Mouse (Mus musculus) midbrain, embryonic 12.5 days (tissue): ENCODE measurements around the gene Tmem190. TPM values are rescaled to one million over a fixed set of nuclear protein-coding genes. Genes with fewer than 3 reads are reported as not detected.
A peak's percentile ranks its signal among the peaks of the same experiment; 100 is the strongest.
"Not testable (repeated sequence)": the region's sequence is repeated elsewhere in the genome, so short reads cannot be mapped to it uniquely, and the experiment has no call there.

Source experiments
- ATAC-seq: fragments of 200-750 bp; cut with Nextera tagmentation; 2 replicates; pipeline ENCODE4 v1.8.0; 2017; ENCODE audit warnings: low read depth, moderate TSS enrichment, moderate library complexity; ENCODE audit not compliant: low FRiP score
- H3K27ac ChIP-seq: fragments of 300-500 bp; sonication (generic); replicated peaks from 2 replicates; pipeline ENCODE4 v1.5.1; 2016; ENCODE audit warnings: mild to moderate bottlenecking
- H3K27me3 ChIP-seq: fragments of 300-500 bp; sonication (generic); 2 replicates; pipeline ENCODE4 v1.6.1; 2016; ENCODE audit warnings: mild to moderate bottlenecking
- H3K36me3 ChIP-seq: fragments of 300-500 bp; sonication (generic); 2 replicates; pipeline ENCODE4 v1.6.1; 2016
- H3K4me1 ChIP-seq: fragments of 300-500 bp; sonication (generic); 2 replicates; pipeline ENCODE4 v1.6.1; 2016
- H3K4me2 ChIP-seq: fragments of 300-500 bp; sonication (generic); replicated peaks from 2 replicates; pipeline ENCODE4 v1.6.1; 2016; ENCODE audit warnings: mild to moderate bottlenecking, moderate library complexity
- H3K4me3 ChIP-seq: fragments of 300-500 bp; sonication (generic); 2 replicates; pipeline ENCODE4 v1.5.1; 2016; ENCODE audit warnings: mild to moderate bottlenecking
- H3K9ac ChIP-seq: fragments of 300-500 bp; sonication (generic); replicated peaks from 2 replicates; pipeline ENCODE4 v1.6.1; 2016; ENCODE audit warnings: mild to moderate bottlenecking, moderate library complexity
- H3K9me3 ChIP-seq: fragments of 300-500 bp; sonication (generic); 2 replicates; pipeline ENCODE4 v1.6.1; 2016; ENCODE audit warnings: mild to moderate bottlenecking
- WGBS: fragments of 180-500 bp; shearing (Covaris S2); methylation state at CpG from one replicate; pipeline ENCODE4 v1.1.7; 2016; 5-methylcytosine and 5-hydroxymethylcytosine counted together
- polyA plus RNA-seq: library from polyadenylated mRNA; unstranded; fragments of >200 nt; fragmentation: Nextera tagmentation; extraction: Ambion mirVana; gene quantifications from 2 replicates; pipeline ENCODE4 v1.2.1, GENCODE M21; 2016

Gene Tmem190
- polyA plus RNA-seq, 1 experiment from 2014 or later = not detected

GRCm38 (mm10) chr7:4777851-4778637 is 4.7 kb upstream of the Tmem190 start:
- peak overlapping the region; percentile 4; the same call in 1 of the 2 replicates for H3K9ac ChIP-seq
- 3% methylated on average over 16 of the region's 20 CpGs for WGBS
- H3K4me3 ChIP-seq = no peak overlapping the region
- H3K27ac ChIP-seq = no peak overlapping the region
- ATAC-seq = peak; percentile 17; the same call in 1 of the 2 replicates
- no peaks in the 10 kb centered on the region for H3K9me3 ChIP-seq
- peaks cover 23% of the 10 kb centered on the region for H3K4me1 ChIP-seq
- H3K4me2 ChIP-seq = peak overlapping the region; percentile 48; the same call in 1 of the 2 replicates
- H3K36me3 ChIP-seq = no peaks in the 10 kb centered on the region
- peaks cover 56% of the 10 kb centered on the region for H3K27me3 ChIP-seq

GRCm38 (mm10) chr7:4779921-4780320 is 2.8 kb upstream of the Tmem190 start:
- Histone ChIP-seq H3K27ac (no peak overlapping the region), H3K4me2 (no peak overlapping the region), H3K9ac (no peak overlapping the region; the same call in 1 of the 2 replicates), H3K36me3 (no peaks in the 10 kb centered on the region), H3K9me3 (no peaks in the 10 kb centered on the region), H3K27me3 (peaks cover 59% of the 10 kb centered on the region), H3K4me1 (peaks cover 23% of the 10 kb centered on the region), H3K4me3 (no peak overlapping the region)
- whole genome bisulfite sequencing = 35% methylated on average over 5 of the region's 5 CpGs
- no peak for ATAC-seq

GRCm38 (mm10) chr7:4782130-4782529 is 607 bp upstream of the Tmem190 start:
- Histone ChIP-seq H3K27me3 (peaks cover 46% of the 10 kb centered on the region), H3K4me2 (no peak overlapping the region), H3K4me1 (peaks cover 19% of the 10 kb centered on the region), H3K9ac (no peak overlapping the region), H3K36me3 (no peaks in the 10 kb centered on the region), H3K27ac (no peak overlapping the region), H3K4me3 (no peak overlapping the region), H3K9me3 (no peaks in the 10 kb centered on the region)
- 58% methylated on average over 3 of the region's 3 CpGs for WGBS
- no peak for ATAC-seq

GRCm38 (mm10) chr7:4783667-4784268 is 1.0 kb downstream of the Tmem190 start:
- Histone ChIP-seq H3K9me3 (no peaks in the 10 kb centered on the region), H3K4me1 (peaks cover 14% of the 10 kb centered on the region; the same call in 1 of the 2 replicates), H3K4me3 (no peak overlapping the region), H3K4me2 (no peak overlapping the region), H3K27me3 (peaks cover 46% of the 10 kb centered on the region), H3K36me3 (no peaks in the 10 kb centered on the region), H3K9ac (no peak overlapping the region), H3K27ac (no peak overlapping the region)
- ATAC-seq = no peak
- 86% methylated on average over 14 of the region's 14 CpGs for WGBS

GRCm38 (mm10) chr7:4788499-4789435 is 6.0 kb downstream of the Tmem190 start:
- H3K27ac ChIP-seq = peak overlapping the region; percentile 61
- peaks cover 13% of the 10 kb centered on the region for H3K4me1 ChIP-seq
- 2% methylated on average over 64 of the region's 64 CpGs for WGBS
- H3K9me3 ChIP-seq = no peaks in the 10 kb centered on the region
- peak; percentile 59 for ATAC-seq
- H3K4me3 ChIP-seq = peak overlapping the region; percentile 56
- peak overlapping the region; percentile 87 for H3K4me2 ChIP-seq
- H3K9ac ChIP-seq = peak overlapping the region; percentile 82
- 0 out of 2 replicates have a peak, but pooled peaks cover 2% of the 10 kb centered on the region for H3K36me3 ChIP-seq
- H3K27me3 ChIP-seq = peaks cover 44% of the 10 kb centered on the region

- no peak for ATAC-seq
- peak within 1 kb of the TSS; percentile 56 for H3K4me3 ChIP-seq
- peak within 1 kb of the TSS; percentile 61 for H3K27ac ChIP-seq
- WGBS = 15% methylated on average over 24 of the region's 40 CpGs
- H3K4me1 ChIP-seq = peaks cover 20% of the 10 kb centered on the region
- H3K27me3 ChIP-seq = peaks cover 44% of the 10 kb centered on the region
- no peaks in the 10 kb centered on the region for H3K9me3 ChIP-seq
- H3K9ac ChIP-seq = peak within 1 kb of the TSS; percentile 82
- H3K36me3 ChIP-seq = peaks cover 9% of the 10 kb centered on the region
- peak within 1 kb of the TSS; percentile 87 for H3K4me2 ChIP-seq
These were observed 6.7 kb downstream of the Tmem190 start, which contains the start of gene Tmem238 for GRCm38 (mm10) chr7:4789436-4789935. Gene Tmem238 (minus strand): TSS chr7:4789656.

- peaks cover 23% of the 10 kb centered on the region for H3K4me1 ChIP-seq
- WGBS = 2% methylated on average over 54 of the region's 54 CpGs
- H3K4me2 ChIP-seq = peak within 1 kb of the TSS; percentile 88
- no peaks in the 10 kb centered on the region for H3K9me3 ChIP-seq
- peaks cover 36% of the 10 kb centered on the region for H3K36me3 ChIP-seq
- peak within 1 kb of the TSS; percentile 78 for H3K4me3 ChIP-seq
- H3K27me3 ChIP-seq = peaks cover 30% of the 10 kb centered on the region
- peak within 1 kb of the TSS; percentile 94 for H3K9ac ChIP-seq
- H3K27ac ChIP-seq = peak within 1 kb of the TSS; percentile 87
- peak; percentile 93 for ATAC-seq
These were observed 9.8 kb downstream of the Tmem190 start, which contains the start of gene Rpl28 for GRCm38 (mm10) chr7:4792278-4793212. Gene Rpl28 (plus strand): TSS chr7:4792874.

GRCm38 (mm10) chr7:4793248-4793647 is 10.5 kb downstream of the Tmem190 start:
- peak overlapping the region; percentile 94 for H3K9ac ChIP-seq
- peak overlapping the region; percentile 87 for H3K27ac ChIP-seq
- H3K36me3 ChIP-seq = peaks cover 41% of the 10 kb centered on the region
- not testable (repeated sequence) for ATAC-seq, H3K9me3 ChIP-seq
- 2% methylated on average over 31 of the region's 31 CpGs for WGBS
- H3K4me1 ChIP-seq = peaks cover 22% of the 10 kb centered on the region
- peaks cover 23% of the 10 kb centered on the region for H3K27me3 ChIP-seq
- H3K4me3 ChIP-seq = peak overlapping the region; percentile 78
- peak overlapping the region; percentile 88 for H3K4me2 ChIP-seq

GRCm38 (mm10) chr7:4793674-4794073 is 10.9 kb downstream of the Tmem190 start:
- H3K36me3 ChIP-seq = peaks cover 41% of the 10 kb centered on the region
- no peak overlapping the region for H3K27ac ChIP-seq
- peaks cover 19% of the 10 kb centered on the region for H3K27me3 ChIP-seq
- H3K4me2 ChIP-seq = peak overlapping the region; percentile 88
- H3K4me3 ChIP-seq = peak overlapping the region; percentile 78
- peak overlapping the region; percentile 94 for H3K9ac ChIP-seq
- no peaks in the 10 kb centered on the region for H3K9me3 ChIP-seq
- peaks cover 18% of the 10 kb centered on the region for H3K4me1 ChIP-seq
- 38% methylated on average over 4 of the region's 4 CpGs for WGBS
- ATAC-seq = no peak

- H3K4me3 ChIP-seq = no peak overlapping the region
- peaks cover 10% of the 10 kb centered on the region for H3K27me3 ChIP-seq
- H3K27ac ChIP-seq = no peak overlapping the region
- H3K4me1 ChIP-seq = peaks cover 13% of the 10 kb centered on the region
- 0 out of 2 replicates have a peak overlapping the region, but pooled peaks have one; percentile 11 for H3K9ac ChIP-seq
- WGBS = 87% methylated on average over 3 of the region's 3 CpGs
- peaks cover 41% of the 10 kb centered on the region for H3K36me3 ChIP-seq
- no peak for ATAC-seq
- H3K9me3 ChIP-seq = no peaks in the 10 kb centered on the region
- H3K4me2 ChIP-seq = no peak overlapping the region
These were observed 12.0 kb downstream of the Tmem190 start for GRCm38 (mm10) chr7:4794631-4795168.
